Mouse (Mus musculus): ENCODE results near the gene Ttc39a.

DNA sequence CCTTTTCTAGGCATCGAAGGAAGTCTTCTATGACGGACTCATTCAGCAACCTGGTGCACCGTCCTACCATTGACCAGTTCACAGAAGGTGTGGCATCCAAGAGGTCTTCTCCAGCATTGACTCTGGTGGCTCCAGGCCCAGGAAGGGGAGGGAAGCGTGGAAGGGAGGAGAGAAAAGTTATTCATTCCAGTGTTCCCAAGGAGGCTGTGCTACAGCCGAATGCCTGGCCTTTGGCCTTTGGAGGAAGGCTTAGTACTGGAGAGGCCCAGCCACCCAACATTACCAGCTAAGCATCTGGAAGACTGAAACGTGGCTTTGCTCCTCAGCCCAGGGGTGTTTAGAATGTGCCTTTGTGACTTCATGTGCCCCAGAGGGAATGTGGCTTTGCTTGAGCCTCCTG lies 16.0 kb downstream of the Ttc39a start:
- TF ChIP-seq CTCF (IDR thresholded peaks at IDR 0.05; ENCODE audit: extremely low read depth, insufficient read depth, low read length) (no peak), POLR2A (IDR thresholded peaks at IDR 0.05; ENCODE audit: extremely low read depth, insufficient read depth, low read length) (no peak)

All from cortical plate, adult 2 months (tissue).